Mouse (Mus musculus) CD4-positive, CD25-positive, alpha-beta regulatory T cell, adult 4 months (primary cell): Measurements from ENCODE around the gene Gal. TPM values are rescaled to one million over a fixed set of nuclear protein-coding genes. Genes with fewer than 3 reads are reported as not detected.

ENCODE experiments used
- polyA plus RNA-seq, 2 experiments: library from polyadenylated mRNA; unstranded; fragments of 100-300 nt; shearing (Covaris generic); gene quantifications; one replicate each; pipeline ENCODE4 v1.2.1; 2017

Gal gene
- polyA plus RNA-seq, 2 experiments from 2014 or later, result 9.1 TPM; not detected in 1

Other genes starting within 250 kb of the Gal start
- gene Mrpl21, start 131.6 kb downstream of the Gal start, polyA plus RNA-seq, result 100 to 1,000 TPM in 1 of 2 experiments, 10 to 100 TPM in 1; 88.6 to 126 TPM
- 1 to 10 TPM; 4.9 to 7.4 TPM for gene Ighmbp2, start 131.5 kb downstream of the Gal start, polyA plus RNA-seq
- gene Cpt1a, start 92.2 kb downstream of the Gal start, polyA plus RNA-seq, result 10 to 100 TPM; 17.1 to 31.7 TPM
- gene Tesmin, start 25.7 kb downstream of the Gal start, polyA plus RNA-seq, result not detected
- gene Ppp6r3, start 161.2 kb upstream of the Gal start, polyA plus RNA-seq, result 10 to 100 TPM; 73.5 to 93.5 TPM